Mouse (Mus musculus) erythroblast, embryonic 14.5 days (primary cell): ENCODE results near the gene Slc16a11. TPM values are rescaled to one million over a fixed set of nuclear protein-coding genes. Genes with fewer than 3 reads are reported as not detected.

ENCODE experiments used
- H3K27me3 ChIP-seq: 2 replicates; pipeline ENCODE4 v1.6.1; 2012; ENCODE audit warnings: inconsistent platforms; ENCODE audit not compliant: control insufficient read depth
- H3K36me3 ChIP-seq: 2 replicates; pipeline ENCODE4 v1.6.1; 2012; ENCODE audit warnings: mild to moderate bottlenecking, inconsistent platforms; ENCODE audit not compliant: control insufficient read depth
- H3K4me1 ChIP-seq: 2 replicates; pipeline ENCODE4 v1.6.1; 2012; ENCODE audit warnings: inconsistent platforms; ENCODE audit not compliant: control insufficient read depth
- H3K4me3 ChIP-seq: replicated peaks from 2 replicates; pipeline ENCODE3; 2012; ENCODE audit warnings: moderate library complexity, mild to moderate bottlenecking, inconsistent platforms
- H3K9me3 ChIP-seq: 2 replicates; pipeline ENCODE4 v1.6.1; 2012; ENCODE audit warnings: low read length, inconsistent platforms, mixed read lengths; ENCODE audit not compliant: control insufficient read depth
- GATA1 ChIP-seq: IDR thresholded peaks from 2 replicates; pipeline ENCODE4 v1.6.1; 2012; ENCODE audit warnings: low read length, inconsistent platforms, mixed read lengths
- TAL1 ChIP-seq: IDR thresholded peaks from 3 replicates; pipeline ENCODE4 v1.6.1; 2012; ENCODE audit warnings: low read length, inconsistent platforms, mixed read lengths
- polyA plus RNA-seq: library from polyadenylated mRNA; stranded (reverse); fragments of >175 nt; gene quantifications from 2 replicates; pipeline ENCODE4 v1.2.3, GENCODE M21; 2012

The Slc16a11 gene
- polyA plus RNA-seq, 1 experiment, result not detected

DNA sequence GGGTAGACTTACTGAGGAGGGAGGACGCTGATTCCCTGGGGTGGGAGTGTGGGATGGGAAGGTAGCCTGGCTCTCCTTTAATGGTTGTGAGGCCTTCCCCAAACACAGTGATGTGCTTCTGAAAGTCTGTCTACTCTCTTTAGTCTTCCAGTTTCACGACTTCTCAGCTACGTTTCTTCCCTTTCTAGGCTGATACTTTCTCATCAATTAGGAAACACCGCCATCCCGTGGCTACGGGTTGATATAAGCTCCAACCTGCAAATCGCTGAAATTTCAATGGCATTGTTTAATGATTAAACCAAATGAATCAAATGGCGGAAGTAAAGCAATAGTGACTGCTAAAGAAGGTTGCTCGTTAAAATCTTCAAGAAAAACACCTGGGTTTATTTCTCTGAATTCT, 344 bp downstream of the Slc16a11 start:
- TF ChIP-seq TAL1 (no peak), GATA1 (no peak)
- Histone ChIP-seq H3K4me3 (no peak overlapping the region), H3K27me3 (peaks cover 59% of the 10 kb centered on the region), H3K36me3 (peaks cover 13% of the 10 kb centered on the region), H3K9me3 (peaks cover 5% of the 10 kb centered on the region; the same call in 1 of the 2 replicates), H3K4me1 (peaks cover 17% of the 10 kb centered on the region)

GRCm38 (mm10) chr11:70213736-70214135, 1.2 kb downstream of the Slc16a11 start:
- H3K4me3 ChIP-seq, result no peak overlapping the region
- no peak for TF ChIP-seq TAL1
- H3K27me3 ChIP-seq, result peaks cover 59% of the 10 kb centered on the region

GRCm38 (mm10) chr11:70214191-70214855, 1.8 kb downstream of the Slc16a11 start:
- peaks cover 5% of the 10 kb centered on the region; the same call in 1 of the 2 replicates for H3K9me3 ChIP-seq
- no peak for TF ChIP-seq GATA1
- TF ChIP-seq TAL1, result no peak
- H3K4me1 ChIP-seq, result peaks cover 31% of the 10 kb centered on the region
- peaks cover 27% of the 10 kb centered on the region for H3K36me3 ChIP-seq
- H3K27me3 ChIP-seq, result peaks cover 59% of the 10 kb centered on the region
- peak overlapping the region; percentile 13 for H3K4me3 ChIP-seq

More at GRCm38 (mm10) chr11:70213736-70214135, 1.2 kb downstream of the Slc16a11 start:
- peaks cover 5% of the 10 kb centered on the region; the same call in 1 of the 2 replicates for H3K9me3 ChIP-seq
- H3K36me3 ChIP-seq, result peaks cover 22% of the 10 kb centered on the region
- H3K4me1 ChIP-seq, result peaks cover 25% of the 10 kb centered on the region

- peaks cover 5% of the 10 kb centered on the region; the same call in 1 of the 2 replicates for H3K9me3 ChIP-seq
- H3K4me1 ChIP-seq, result peaks cover 36% of the 10 kb centered on the region
- H3K27me3 ChIP-seq, result peaks cover 59% of the 10 kb centered on the region
- TF ChIP-seq GATA1, result no peak
- TF ChIP-seq TAL1, result no peak
- no peak overlapping the region for H3K4me3 ChIP-seq
- peaks cover 27% of the 10 kb centered on the region for H3K36me3 ChIP-seq
Observed at GRCm38 (mm10) chr11:70214856-70215209, 2.3 kb downstream of the Slc16a11 start.

DNA sequence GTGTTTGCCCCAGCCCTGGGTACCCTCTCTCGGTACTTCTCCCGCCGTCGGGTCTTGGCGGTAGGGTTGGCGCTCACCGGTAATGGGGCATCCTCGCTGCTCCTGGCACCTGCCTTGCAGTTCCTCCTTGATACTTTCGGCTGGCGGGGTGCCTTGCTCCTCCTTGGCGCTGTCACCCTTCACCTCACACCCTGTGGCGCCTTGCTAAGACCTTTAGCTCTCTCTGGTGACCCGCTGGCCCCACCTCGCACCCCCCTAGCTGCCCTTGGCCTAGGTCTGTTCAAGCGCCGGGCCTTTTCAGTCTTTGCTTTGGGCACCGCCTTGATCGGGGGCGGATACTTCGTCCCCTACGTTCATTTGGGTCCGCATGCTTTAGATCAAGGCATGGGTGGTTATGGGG, 2.7 kb downstream of the Slc16a11 start:
- Histone ChIP-seq H3K4me3 (no peak overlapping the region), H3K27me3 (peaks cover 59% of the 10 kb centered on the region), H3K4me1 (peaks cover 41% of the 10 kb centered on the region), H3K36me3 (peaks cover 27% of the 10 kb centered on the region), H3K9me3 (peaks cover 5% of the 10 kb centered on the region; the same call in 1 of the 2 replicates)
- no peak for TF ChIP-seq GATA1
- TF ChIP-seq TAL1, result no peak

DNA sequence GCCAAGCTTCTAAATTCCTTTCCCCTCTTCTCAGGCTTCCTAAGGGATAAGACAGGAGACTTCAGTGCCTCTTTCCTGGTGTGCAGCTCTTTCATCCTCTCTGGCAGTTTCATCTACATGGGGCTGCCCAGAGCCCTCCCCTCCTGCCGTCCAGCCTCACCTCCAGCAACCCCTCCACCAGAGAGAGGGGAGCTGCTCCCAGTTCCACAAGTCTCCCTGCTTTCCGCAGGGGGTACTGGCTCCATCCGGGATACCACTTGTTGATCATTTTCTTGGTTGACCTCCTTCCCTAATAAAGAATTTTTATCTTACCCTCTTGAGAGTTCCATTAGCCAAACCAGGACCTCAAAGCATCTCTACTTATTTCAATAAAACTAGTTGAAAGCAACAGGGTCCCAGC, 3.6 kb downstream of the Slc16a11 start:
- Histone ChIP-seq H3K4me3 (no peak overlapping the region), H3K9me3 (peaks cover 5% of the 10 kb centered on the region; the same call in 1 of the 2 replicates), H3K36me3 (peaks cover 27% of the 10 kb centered on the region), H3K27me3 (peaks cover 54% of the 10 kb centered on the region), H3K4me1 (peaks cover 49% of the 10 kb centered on the region)
- TF ChIP-seq GATA1, result no peak
- no peak for TF ChIP-seq TAL1

DNA sequence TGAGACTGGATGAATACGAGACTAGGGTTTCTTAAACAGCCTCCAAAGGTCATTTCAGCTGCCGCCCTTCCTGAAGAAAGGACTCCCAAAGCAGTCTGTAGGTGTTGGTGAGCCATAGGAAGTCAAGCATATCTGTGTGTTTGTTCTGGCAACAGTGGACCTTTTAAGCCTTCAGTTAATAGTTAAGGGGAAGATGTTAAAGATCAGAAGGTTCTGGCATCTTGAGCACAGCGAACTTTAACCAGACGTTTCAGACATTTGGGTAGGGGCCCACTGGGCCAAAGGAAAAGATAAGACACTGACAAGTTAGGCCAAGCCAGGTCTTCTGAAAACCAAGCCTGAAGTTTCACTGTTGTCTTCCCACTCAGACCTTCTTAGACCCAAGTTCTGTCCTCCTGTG, 5.5 kb downstream of the Slc16a11 start:
- Histone ChIP-seq H3K27me3 (peaks cover 37% of the 10 kb centered on the region), H3K36me3 (peaks cover 32% of the 10 kb centered on the region), H3K4me1 (peaks cover 64% of the 10 kb centered on the region), H3K4me3 (no peak overlapping the region), H3K9me3 (peaks cover 5% of the 10 kb centered on the region; the same call in 1 of the 2 replicates)
- TF ChIP-seq TAL1 (no peak), GATA1 (no peak)

DNA sequence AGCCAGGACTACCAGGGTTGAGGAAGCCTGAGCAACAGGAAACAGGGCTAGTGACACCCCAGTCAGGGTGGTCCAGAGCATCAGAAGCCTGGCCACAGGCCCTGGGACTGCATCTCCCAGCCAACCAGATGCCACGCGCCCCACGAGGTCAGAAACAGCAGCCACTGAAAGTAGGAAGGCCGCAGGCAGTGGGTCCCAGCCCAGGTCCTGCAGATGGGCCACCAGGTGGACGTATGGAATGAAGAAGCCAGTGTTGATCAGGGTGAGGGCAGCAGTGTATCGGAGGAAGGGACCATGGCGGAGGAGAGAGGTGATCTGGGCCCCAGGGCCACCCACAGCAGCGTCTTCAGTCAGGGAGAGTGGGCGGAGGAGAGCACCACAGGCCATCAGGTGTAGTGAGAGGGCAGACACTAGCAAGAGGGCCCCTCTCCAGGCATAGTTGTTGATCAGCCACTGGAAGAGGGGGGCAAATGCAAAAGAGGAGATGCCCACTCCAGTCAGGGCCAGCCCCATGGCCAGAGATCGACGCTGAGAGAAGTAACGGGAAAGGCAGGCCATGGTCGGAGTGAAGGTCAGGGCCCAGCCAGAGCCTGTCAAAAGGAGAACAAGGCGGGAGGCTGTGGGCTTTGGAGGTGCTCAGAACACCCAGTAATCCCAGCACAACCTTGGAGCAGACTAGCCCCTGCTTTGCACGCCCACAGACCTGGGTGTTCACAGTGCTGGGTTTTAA, 6.4 kb downstream of the Slc16a11 start:
- Histone ChIP-seq H3K4me1 (peaks cover 73% of the 10 kb centered on the region), H3K9me3 (peaks cover 5% of the 10 kb centered on the region; the same call in 1 of the 2 replicates), H3K27me3 (peaks cover 29% of the 10 kb centered on the region), H3K4me3 (peak overlapping the region; percentile 69), H3K36me3 (peaks cover 39% of the 10 kb centered on the region)
- no peak for TF ChIP-seq TAL1
- TF ChIP-seq GATA1, result no peak

DNA sequence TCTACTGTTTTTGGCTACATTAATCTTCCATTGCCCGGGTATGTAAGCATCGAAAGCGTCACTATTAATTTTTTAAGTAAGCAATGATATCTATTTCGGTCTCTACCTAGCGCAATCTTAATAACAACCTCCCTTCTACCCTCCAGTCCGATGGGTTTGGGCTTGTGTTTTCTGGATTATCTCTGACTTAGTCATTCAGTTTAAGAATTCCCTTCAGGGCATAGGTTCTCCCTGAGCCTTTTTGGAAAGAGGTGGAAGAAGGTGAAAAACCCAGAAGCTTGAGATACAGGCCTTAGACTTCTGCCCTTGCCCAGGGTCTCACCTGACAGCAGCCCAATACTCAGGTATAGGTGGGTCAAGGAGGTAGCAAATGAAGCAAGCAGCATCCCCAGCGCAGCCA, 7.3 kb downstream of the Slc16a11 start:
- TF ChIP-seq GATA1 (no peak), TAL1 (no peak)
- Histone ChIP-seq H3K9me3 (peaks cover 3% of the 10 kb centered on the region; the same call in 1 of the 2 replicates), H3K36me3 (peaks cover 46% of the 10 kb centered on the region), H3K4me3 (peak overlapping the region; percentile 69), H3K4me1 (peaks cover 75% of the 10 kb centered on the region), H3K27me3 (peaks cover 19% of the 10 kb centered on the region)
